Mouse (Mus musculus): ENCODE results near the gene Epb42.

- TF ChIP-seq EP300 (IDR thresholded peaks at IDR 0.05; ENCODE audit: insufficient read depth, low read depth, low read length) (no peak), POLR2A (IDR thresholded peaks at IDR 0.05; ENCODE audit: insufficient read depth, low read depth, low read length) (no peak)
These were observed 51.6 kb downstream of the Epb42 start for GRCm38 (mm10) chr2:120985241-120985640.
